Mouse (Mus musculus): ENCODE data around the gene Hnrnpa2b1.

Gene Hnrnpa2b1

DNA sequence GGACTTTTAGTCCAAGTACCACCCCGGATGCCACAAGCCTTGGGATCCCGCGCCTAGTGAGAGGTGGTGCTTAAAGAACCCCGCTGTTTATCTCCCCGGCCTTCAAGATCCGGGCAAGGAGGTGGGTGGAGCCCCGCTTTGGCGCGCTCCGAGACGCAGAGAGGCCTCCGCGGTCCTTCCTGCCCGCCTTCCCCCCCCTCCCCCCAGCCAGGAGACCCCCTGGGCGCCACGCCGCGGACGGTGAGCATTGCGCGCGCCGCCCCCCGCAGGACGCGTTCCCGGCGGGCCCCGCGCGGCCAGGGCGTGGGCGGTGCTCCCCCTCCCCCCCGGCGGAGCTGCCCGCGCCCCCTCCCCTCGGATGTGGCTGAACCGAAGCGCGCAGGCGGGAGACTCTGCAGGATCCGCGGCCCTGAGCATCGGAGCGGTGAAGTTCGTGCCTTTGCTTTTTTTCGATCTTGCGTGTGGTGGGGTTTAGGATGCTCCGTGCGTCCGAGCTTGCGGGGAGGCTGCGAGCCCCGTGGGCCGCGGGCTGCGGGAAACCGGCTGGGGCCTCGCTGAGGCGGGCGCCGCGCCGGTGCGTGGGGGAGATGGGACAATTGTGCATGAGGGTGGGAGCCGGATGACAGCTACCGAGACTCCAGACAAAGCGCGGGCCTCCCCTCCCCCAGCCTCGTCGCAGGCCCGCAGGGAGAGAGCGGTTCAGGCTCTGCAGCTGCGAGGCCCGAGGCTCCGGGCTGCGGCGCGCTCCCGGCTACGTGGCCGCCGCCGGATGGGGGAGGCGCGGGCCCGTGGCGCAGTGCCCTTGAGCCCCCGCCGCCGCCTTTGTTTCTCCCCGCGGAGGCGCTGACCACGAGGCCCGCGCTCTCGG, 851 bp upstream of the Hnrnpa2b1 start, which contains the start of gene Cbx3:
Gene Cbx3 (plus strand): TSS at position 50 of the 868 bp plus-strand sequence.
- in situ Hi-C loops (cut with MboI, MseI): no loop called here

- in situ Hi-C loops (cut with MboI, MseI): no loop called here
Observed at GRCm38 (mm10) chr6:51468891-51469561, 668 bp downstream of the Hnrnpa2b1 start.

GRCm38 (mm10) chr6:51467649-51468048, 2.0 kb downstream of the Hnrnpa2b1 start:
- in situ Hi-C loops (cut with MboI, MseI): no loop called here

GRCm38 (mm10) chr6:51460363-51460762, 9.3 kb downstream of the Hnrnpa2b1 start:
- in situ Hi-C loops (cut with MboI, MseI): no loop called here

- in situ Hi-C loops (cut with MboI, MseI): no loop called here
Observed at GRCm38 (mm10) chr6:51460021-51460360, 9.7 kb downstream of the Hnrnpa2b1 start.

- in situ Hi-C loops (cut with MboI, MseI): no loop called here
Observed at GRCm38 (mm10) chr6:51459313-51460020, 10.2 kb downstream of the Hnrnpa2b1 start.

DNA sequence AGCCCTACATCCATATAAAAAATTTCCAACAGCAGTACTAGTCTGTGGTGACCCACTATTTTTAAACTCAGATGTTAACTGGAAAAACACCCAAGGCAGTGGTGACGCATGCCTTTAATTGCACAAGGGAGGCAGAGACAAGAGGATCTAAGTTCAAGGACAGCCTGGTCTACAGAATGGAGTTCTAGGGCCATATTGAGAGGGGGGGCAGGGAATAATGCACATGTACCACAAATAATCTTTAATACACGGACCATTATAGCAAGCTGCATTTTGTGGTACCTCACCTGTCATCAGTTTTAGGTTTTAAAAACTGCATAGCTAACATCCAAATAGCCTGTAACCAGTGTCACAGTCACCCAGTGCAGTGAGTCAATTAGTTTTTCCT, 10.8 kb downstream of the Hnrnpa2b1 start:
- in situ Hi-C loops (cut with MboI, MseI): no loop called here

- in situ Hi-C loops (cut with MboI, MseI): no loop called here
Observed at GRCm38 (mm10) chr6:51457770-51458387, 11.8 kb downstream of the Hnrnpa2b1 start.

GRCm38 (mm10) chr6:51457283-51457682, 12.4 kb downstream of the Hnrnpa2b1 start:
- in situ Hi-C loops (cut with MboI, MseI): no loop called here

GRCm38 (mm10) chr6:51456198-51456597, 13.5 kb downstream of the Hnrnpa2b1 start:
- in situ Hi-C loops (cut with MboI, MseI): no loop called here

- in situ Hi-C loops (cut with MboI, MseI): no loop called here
Observed at GRCm38 (mm10) chr6:51454949-51455348, 14.7 kb downstream of the Hnrnpa2b1 start.

DNA sequence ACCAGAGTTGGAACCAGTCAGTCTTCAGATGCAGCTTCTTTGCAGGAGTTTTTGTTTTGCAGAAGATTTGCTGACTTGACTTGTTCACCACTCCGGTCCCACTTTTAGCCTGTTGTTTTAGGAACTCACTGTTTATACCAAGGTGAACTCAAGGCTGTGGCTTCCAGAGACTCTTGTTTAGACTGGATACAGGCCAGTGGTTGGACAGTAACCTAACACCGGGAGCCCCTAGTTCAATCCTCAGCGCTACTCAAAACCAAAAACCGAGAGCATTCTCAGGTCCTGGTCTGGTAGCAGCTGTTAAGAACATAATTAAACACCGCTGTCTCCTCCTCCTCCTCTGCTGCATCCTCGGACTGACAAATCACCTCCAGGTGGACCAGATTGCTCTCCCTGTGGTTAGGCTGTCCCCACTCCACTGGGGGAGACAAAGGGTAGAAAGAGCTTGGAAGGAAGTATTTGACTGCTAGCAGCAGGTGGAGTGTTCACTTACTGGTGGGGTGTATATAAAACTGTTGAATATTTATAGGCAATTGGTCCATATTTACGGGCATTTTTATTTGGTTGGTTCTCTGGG, 16.7 kb downstream of the Hnrnpa2b1 start:
- in situ Hi-C loops (cut with MboI, MseI): no loop called here

DNA sequence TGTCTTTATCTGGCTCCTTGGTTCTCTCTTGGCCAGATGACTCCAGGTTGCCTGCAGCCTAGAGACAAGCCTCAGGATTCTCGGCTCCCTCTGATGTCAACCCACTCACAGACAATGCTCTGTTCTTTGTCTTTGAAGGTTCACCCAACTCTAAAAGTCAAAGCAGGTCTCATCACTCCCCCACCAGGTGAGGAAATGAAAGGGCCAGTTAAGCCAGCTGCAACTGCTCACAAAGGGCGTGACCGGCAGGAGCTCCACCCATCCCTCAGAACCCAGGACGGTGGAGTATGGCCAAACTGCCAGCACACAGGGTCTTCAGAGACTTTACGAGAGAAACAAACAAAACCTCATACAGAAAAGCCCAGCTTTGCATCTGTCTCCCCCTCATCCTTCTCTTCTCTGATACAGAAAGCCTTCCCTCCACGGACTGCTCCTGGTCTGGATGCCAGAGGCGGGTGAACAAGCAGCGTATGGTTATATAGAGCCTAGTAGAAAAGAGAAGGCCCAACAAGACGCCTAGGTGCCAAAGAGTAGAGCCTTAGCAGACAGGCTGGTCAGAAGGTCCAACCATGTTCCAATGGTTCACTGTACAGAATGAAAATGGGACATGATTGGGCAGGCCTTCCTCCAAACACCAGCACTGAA, 27.4 kb downstream of the Hnrnpa2b1 start:
- in situ Hi-C loops (cut with MboI, MseI): loop anchor here in 1 of 2 experiments (5.0 kb wide), 1 partner anchor 65 kb away; no protein-coding TSS in a partner anchor

- in situ Hi-C loops (cut with MboI, MseI): no loop called here
Observed at GRCm38 (mm10) chr6:51438826-51439330, 30.8 kb downstream of the Hnrnpa2b1 start.

- in situ Hi-C loops (cut with MboI, MseI): no loop called here
Observed at GRCm38 (mm10) chr6:51437665-51438064, 32.0 kb downstream of the Hnrnpa2b1 start.

- in situ Hi-C loops (cut with MboI, MseI): no loop called here
Observed at GRCm38 (mm10) chr6:51434270-51434669, 35.4 kb downstream of the Hnrnpa2b1 start.

DNA sequence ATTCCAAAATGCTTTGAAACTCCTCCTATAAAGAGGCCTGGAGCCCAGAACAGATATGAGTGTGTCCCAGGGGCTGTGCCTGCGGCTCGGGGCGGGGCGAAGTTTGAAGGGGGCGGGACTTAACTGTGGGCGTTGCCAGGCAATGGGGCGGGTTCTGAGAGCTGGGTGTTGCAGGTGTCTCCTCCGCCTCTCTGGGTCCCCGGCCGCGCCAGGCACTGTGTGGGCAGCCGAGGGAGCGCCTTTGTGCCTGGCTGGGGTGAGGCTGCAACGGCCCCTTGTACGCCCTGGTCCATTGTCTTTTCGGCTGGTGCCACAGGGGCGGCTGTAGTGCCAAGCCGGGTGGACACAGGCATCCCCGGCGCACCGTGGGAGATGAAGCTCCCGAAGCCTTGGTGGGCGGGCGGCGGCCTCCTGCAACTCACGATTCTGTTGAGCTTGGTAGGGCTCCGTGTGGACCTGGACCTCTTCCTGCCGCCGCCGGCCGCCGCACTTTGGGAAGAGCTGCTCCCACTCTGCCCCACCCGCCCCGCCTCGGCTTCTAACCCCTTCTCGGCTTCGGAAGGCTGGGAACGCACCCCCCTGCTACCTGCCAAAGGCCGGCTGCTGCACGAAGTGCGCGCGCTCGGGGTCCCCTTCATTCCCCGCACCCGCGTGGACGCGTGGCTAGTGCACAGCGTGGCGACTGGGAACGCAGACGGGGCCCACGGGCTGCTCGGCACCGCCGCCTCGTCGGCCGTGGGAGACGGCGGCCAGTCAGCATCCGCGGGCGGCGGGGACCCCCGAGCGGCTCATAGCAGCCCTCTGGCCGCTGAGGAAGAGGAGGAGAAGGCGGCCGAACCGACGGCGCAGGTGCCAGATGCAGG, 36.9 kb downstream of the Hnrnpa2b1 start, which contains the start of gene Nfe2l3:
Gene Nfe2l3 (plus strand): TSS at position 136 of the 863 bp plus-strand sequence.
- in situ Hi-C loops (cut with MboI, MseI): no loop called here

DNA sequence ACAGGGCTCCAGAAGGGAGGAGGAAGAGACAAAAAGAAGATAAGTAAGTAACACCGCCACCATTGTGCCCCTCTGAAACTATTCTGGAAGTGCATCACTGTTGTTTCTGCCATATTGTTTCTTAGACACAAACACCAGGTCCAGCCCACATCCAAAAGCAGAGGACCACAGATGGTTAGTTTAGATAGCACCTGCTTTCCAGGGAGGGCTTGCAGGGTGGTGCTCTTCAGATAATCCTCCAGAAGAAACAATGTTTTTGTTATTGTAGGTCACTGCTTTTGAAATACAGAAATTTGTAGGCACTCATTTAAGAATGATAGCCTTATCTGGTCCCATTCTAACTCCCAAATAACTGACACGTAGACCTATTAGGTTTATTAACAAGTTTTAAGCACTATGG, 45.2 kb downstream of the Hnrnpa2b1 start:
- in situ Hi-C loops (cut with MboI, MseI): loop anchor here in 1 of 2 experiments (25.0 kb wide), 1 partner anchor 438 kb away; no protein-coding TSS in a partner anchor

DNA sequence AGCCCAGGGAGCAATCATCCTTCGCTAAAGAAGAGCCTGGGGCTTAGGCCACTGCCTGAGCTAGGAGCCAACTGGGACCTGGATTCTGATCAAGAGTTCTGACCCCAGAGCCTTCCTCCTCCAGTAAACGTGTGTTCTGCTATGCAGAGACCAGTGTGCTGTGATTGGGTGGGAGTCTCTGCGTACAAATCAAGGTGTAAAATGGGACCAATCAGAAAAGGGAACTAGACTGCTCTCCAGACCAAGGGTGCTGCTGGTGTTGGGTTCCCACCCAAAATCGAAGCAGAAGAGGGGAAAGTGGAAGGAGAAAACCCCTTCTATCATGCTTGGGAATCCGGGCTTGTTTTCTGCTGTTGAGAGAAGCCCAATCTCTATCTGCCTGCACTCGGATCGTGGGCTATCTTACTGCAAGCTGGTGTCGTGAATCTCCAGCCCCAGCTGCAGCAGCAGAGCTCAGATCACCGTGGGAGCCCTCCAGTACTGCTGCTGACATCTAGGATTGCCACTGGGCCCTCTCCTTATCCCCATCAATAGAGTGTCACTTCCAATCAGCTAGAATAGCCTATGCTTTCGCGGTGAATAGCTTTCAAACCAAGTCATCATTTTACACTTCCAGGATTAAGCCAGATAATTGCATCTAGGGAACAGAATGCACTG, 46.1 kb downstream of the Hnrnpa2b1 start:
- in situ Hi-C loops (cut with MboI, MseI): loop anchor here in 1 of 2 experiments (25.0 kb wide), 1 partner anchor 439 kb away; no protein-coding TSS in a partner anchor
